Mouse (Mus musculus): ENCODE measurements around the gene Fndc3b. TPM values are rescaled to one million over a fixed set of nuclear protein-coding genes. Genes with fewer than 3 reads are reported as not detected.
A peak's percentile ranks its signal among the peaks of the same experiment; 100 is the strongest.

The Fndc3b gene
- total RNA-seq, 1 experiment from 2014 or later: 14.3 TPM

DNA sequence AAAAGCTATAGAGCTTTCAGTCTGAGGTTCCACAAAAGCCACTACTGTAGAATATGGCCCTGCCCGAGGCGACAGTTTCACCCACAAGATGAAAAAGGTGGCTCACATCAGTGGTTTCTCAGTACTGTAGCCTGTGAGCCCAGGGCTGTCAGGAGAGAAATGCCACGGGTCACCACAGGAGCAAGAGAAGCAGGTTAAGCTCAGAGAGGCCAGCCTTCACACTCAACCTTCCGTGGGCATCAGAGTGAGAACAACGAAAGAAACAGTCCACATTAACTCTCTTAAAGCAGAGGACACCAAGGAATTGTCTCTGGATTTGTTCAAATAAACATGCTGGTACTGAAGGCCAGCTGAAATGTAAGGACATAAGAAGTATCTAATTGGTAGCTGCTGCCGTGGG is 104.5 kb downstream of the Fndc3b start:
- ATAC-seq (ENCODE audit: extremely low read depth, insufficient number of reproducible peaks, low FRiP score, poor library complexity, severe bottlenecking): no peak

DNA sequence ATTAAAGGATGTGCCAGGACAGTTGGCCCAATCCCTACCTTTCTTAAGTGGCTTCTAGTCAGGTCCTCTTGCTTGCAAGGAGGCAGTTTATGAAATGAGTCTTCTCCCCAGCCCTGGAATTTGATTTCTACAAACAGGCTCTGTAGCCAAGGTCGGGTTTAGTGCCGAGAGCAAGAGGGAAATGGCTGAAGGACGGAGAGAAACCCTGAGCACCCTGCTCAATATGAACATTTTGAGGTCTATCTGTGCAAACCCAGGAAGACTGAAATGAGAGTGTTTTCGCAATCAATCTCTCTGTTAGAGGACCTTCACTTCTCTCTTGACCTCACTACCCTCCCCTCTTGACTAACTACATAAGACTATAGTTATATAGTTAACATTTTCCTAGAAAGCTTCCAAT is 105.5 kb downstream of the Fndc3b start:
- no peak for ATAC-seq (ENCODE audit: extremely low read depth, insufficient number of reproducible peaks, low FRiP score, poor library complexity, severe bottlenecking)

DNA sequence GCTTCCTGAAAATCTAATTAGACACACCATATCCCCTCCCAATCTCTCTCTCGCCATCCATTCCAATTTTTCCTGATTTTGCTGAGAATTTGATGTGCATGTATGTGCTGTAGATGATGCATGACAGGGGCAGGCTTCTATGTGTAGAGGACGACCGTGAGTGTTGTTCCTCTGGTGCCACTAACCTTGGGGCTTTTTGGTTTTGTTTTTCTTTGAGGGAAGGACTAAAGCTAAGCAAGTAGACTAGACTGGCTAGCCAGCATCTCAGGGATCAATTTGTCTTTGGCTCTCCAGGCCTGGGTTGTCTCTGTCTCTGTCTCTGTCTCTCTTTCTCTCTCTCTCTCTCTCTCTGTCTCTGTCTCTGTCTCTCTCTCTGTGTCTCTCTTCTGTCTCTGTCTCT is 106.0 kb downstream of the Fndc3b start:
- no peak for ATAC-seq (ENCODE audit: extremely low read depth, insufficient number of reproducible peaks, low FRiP score, poor library complexity, severe bottlenecking)

DNA sequence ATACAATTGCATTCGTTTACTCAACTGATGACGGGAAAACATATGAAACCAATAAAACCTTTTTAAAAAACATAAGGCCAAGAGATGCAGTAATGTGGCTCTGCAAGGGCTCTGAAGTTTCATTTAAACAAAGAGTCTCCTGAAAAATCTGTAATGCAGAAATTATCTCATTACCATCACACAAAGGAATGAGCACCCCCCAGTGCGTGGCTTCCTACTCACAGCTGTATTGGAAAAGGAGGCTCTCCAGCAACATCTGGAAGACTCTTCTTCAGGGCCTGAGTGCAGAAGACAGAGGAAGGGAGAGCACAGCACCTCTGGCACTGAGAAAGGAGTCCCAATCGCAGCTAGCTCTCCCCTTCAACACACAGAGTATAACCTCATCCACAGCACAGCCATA is 106.5 kb downstream of the Fndc3b start:
- no peak for ATAC-seq (ENCODE audit: extremely low read depth, insufficient number of reproducible peaks, low FRiP score, poor library complexity, severe bottlenecking)

DNA sequence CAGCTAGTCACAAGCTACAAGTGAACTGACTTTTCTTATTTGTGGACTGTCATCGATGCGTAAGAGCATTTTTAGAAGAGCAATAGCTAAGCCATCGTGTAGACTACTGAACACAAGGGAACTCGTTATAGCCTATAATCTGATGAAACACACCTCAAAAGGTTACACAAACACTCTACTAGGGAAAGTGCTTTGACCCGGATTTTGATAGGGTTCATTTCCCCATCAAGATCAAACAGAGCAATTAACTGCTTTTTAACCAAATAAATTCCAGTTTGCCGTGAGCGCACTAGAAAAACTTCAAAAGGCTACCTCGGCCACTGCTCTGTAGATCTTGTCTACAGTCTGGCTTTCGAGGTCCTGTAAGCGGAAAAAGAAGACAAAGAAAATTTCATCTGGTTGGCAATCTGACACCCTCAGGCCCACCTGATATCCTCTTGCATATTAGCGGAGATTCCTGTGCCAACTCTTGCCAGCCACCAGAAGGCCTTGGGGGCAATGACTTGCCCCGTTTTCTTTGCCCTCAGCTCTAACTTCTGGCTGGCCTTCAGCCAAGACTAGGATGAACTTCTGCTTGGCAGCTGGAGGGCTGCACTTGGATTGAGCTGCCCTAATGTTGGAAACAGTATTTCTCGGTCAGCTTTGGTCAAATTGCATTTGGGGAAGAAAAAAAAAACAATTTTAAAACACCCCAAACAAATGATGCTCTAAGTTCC is 107.0 kb downstream of the Fndc3b start:
- no peak for ATAC-seq (ENCODE audit: extremely low read depth, insufficient number of reproducible peaks, low FRiP score, poor library complexity, severe bottlenecking)

DNA sequence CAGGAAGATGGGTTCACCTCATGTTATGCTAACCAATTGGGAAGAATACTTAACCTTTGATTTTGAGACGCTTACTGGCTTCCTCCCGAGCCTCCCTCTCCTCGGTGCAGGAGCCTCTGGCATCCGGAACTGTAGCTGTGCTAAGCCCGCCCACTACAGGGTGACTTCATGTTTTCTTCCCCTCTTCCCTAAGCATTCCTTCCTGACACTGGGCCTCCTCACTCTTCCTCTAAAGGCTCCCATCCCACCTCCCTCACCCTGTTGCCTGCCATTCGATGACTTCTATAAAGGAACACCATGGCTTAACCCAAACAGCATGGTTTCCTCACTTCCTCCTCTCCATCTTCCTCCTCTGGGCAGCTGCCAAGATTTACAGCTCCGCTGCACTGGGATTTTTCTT is 110.5 kb downstream of the Fndc3b start:
- ATAC-seq (ENCODE audit: extremely low read depth, insufficient number of reproducible peaks, low FRiP score, poor library complexity, severe bottlenecking): no peak

DNA sequence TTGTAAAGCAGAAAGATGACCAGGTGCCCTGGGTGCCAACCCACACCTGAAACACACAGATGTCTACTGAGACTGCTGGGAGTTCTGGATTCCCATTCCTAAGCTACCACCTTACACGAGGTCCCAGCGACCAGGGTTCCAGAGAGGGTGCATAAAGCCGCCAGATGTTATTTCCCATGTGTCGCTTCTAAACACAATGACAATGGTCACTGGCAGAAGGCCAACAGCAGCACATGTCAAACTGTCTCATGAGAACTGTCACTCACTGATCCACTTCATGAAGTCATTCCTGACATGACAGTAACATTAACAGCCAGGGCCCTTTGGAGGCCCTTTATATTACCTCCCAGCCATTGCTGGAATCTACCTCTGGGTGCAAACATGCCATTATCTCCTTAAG is 110.9 kb downstream of the Fndc3b start:
- ATAC-seq (ENCODE audit: extremely low read depth, insufficient number of reproducible peaks, low FRiP score, poor library complexity, severe bottlenecking): no peak

DNA sequence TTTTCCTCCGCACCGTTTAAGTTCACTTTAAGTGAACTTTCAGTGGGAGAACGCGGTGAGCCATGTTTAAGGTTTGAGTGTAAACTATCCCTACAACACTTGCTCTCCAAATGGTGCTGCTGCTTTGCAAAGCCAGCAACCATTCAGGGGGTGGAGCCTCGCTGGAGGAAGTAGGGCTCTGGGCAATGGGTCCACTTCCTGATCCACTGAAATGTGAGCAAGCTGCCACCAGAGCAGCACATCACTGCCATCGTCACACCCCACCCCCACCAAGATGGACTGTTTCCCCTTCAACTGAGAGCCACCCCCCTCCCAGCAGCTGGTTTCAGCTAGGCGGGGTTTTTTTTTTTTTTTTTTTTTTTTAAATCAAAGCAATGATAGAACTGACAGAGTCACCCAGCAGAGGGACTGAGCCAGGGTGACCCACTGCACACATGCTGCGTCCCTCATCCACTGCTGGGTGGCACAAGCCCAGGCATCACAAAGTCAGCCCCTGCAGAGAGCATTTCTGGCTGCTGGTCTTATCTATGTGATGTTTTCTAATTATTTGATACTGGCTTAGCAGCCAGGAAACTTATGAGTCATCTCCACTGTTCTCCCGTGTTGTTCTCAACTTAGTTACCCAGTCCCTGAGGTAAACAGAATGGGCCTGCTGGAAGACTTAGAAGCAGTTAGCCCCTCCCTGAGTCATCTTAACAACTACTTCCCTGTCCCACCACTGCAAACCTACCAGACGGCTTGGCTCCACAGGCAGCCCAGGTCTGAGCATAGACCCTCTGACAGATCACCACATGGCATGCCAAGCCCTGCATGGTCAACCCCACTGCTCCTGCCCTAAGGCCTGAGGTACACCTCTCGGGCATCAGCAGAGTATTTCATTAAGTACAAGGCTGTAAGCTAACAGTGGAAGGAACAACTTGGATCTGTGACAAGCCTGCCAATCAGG is 112.4 kb downstream of the Fndc3b start:
- ATAC-seq (ENCODE audit: extremely low read depth, insufficient number of reproducible peaks, low FRiP score, poor library complexity, severe bottlenecking): peak; percentile 52; the same call in 1 of the 2 replicates

DNA sequence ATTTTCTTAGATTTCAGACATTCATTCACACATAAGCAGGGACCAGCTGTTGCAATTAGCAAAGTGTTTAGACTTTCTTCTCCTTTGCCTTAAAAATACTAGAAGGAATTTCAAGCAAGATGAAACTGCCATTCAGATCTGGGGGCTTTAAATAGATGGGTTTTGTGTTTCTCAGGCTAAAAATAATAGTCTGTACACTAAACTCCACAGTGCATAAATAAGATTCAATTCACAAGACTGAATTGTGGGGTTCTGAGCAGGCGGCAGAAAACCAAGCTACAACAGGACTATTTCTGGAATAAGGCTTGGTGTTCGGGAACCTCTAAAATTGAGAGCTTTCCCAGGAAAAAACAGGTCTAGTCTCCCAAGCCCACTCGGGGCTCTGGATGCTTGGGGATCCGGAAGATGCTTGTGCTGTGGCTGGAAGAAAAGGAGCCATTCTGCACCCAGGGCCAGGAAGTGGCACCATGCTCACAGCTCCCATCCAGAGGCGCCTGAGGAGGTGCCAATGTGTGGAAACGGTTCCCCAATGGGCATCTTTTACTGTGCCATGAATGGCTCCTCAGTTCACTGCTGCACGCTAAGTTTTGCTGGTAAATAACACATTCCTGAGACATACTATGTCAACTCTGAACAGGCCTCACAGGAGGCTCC is 117.5 kb downstream of the Fndc3b start:
- ATAC-seq (ENCODE audit: extremely low read depth, insufficient number of reproducible peaks, low FRiP score, poor library complexity, severe bottlenecking): no peak

DNA sequence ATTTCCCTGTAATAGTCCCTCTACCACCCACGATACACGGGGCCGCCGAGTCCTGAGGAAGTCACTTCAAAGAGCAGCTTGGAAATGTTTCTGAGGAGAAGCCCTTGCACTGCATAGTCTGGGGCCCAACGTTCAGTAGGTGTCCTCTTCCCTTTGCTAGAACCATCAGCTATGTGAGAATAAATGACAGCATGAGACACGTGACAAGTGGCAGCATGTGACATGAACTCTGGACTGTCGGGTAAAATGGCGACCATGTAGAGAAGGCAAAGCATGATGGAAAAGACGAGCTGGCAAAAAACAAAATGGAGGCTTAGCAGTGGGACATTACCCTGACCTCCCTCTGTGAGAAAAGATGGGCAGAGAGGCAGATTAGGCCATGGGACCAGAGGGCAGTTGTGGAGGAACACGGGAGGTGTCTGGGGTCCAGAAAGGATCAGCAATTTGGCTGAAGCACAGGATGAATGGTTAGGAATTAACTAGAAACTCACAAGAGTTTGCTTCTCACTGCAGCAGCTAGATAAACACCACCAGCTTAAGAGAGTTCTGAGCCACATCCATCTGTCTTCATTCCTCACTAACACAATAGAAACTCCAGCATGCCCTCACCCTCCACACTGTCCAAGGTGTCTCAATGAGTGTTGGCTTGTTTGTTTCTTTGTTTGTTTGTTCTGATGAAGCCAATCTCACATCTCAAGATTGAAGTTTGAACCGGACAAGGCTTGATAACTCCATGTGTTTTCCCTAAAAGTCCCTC is 118.2 kb downstream of the Fndc3b start:
- ATAC-seq (ENCODE audit: extremely low read depth, insufficient number of reproducible peaks, low FRiP score, poor library complexity, severe bottlenecking): no peak

DNA sequence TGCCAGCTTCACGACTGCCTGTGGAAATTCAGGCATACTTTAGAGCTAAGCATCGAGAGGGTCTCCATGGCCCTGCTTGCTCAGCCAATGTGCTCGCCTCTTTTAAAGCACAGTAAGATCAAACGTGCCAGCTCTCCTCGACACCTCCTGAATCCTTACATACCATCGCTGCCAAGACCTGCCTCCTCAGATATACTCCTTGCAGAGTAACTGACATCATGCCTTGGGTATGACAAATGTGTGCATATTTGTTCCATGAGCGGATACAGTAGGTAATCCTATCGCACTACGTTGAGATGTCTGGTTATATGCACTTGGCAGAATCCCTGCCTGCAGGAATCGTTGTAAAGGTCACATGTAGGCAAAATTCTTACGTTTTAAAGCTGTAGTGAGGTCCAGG is 120.3 kb downstream of the Fndc3b start:
- no peak for ATAC-seq (ENCODE audit: extremely low read depth, insufficient number of reproducible peaks, low FRiP score, poor library complexity, severe bottlenecking)

DNA sequence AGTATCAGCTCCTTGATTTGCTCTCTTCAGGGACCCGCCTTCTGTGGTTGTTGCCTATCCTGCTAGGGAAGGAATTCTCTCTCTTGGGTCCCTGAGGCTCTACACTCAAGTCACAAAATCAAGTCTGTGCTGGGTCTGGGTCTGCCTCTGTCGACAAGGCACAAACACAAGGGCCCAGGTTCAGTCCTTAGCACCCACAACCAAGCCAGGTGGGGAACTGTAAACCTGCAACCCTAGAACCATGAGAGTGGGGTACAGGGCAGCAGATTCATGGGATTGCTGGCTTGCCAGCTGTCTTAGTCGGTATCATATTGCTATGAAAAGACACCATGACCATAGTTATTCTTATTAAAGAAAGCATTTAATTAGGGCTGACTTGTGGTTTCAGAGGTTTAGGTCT is 121.8 kb downstream of the Fndc3b start:
- ATAC-seq (ENCODE audit: extremely low read depth, insufficient number of reproducible peaks, low FRiP score, poor library complexity, severe bottlenecking): no peak

DNA sequence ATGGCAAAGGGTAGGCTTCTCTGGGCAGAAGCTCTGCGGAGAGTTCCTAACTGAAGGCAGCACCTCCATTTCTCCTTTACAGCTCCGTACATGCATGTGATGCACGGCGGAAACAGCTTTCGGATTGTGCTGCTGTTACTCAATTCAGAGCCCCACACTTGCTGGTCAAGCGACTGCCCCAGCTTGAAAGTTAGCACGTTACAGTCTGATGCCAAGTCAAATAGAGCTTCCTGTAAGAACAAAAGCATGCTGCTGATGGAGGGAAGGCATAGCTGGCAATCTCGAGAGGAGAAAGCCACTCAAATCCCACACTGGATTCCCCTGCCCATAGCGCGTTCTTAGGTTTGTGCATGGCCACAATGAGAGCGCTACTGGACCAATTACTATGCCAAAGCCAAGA is 122.5 kb downstream of the Fndc3b start:
- ATAC-seq (ENCODE audit: extremely low read depth, insufficient number of reproducible peaks, low FRiP score, poor library complexity, severe bottlenecking): no peak

DNA sequence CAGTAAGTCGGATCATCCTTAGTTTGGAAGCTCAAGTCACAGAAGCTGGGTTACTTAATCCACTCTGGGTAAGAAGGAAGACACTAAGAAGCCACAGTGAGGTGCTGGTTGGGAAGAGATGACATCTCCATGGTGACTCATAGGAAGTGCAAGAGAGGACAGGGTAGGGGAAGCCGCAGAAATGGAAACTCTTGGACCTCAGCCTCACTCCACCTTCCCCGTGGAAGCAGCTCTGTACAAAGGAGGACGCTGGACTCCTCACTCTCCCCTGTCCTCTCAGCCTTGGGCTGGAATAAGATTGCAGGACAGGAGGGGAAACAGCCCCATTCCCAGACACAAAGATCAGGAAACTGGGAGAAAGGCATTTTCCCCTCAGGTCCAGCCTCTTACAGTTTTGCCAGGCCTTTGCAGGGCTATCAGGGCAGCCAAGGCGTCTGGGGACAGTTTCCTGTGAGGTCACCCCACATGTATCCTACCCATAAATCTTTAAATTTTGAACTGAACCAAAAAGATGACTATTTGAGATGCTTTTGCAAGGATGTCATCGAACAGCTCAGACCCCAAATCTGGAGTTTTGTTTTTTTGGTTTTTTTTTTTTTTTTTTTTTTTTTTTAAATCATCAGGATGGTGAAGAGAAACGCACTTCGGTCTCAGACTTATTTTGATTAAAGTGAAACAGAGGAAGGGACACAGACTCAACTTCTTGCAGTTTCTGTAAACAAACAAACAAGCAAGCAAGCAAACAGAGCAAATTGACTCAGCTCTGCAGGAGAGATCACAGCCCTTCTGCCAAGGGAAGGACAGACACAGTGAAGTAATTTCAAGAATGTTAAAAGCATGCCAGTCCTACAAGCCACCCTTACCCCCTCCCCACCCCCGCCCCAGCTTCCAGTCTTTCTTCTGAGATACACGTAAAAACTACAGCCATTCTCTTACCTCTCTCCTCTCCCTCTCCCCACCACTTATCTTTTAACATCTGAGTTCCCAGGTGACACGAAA is 126.2 kb downstream of the Fndc3b start:
- ATAC-seq (ENCODE audit: extremely low read depth, insufficient number of reproducible peaks, low FRiP score, poor library complexity, severe bottlenecking): peak; percentile 68

DNA sequence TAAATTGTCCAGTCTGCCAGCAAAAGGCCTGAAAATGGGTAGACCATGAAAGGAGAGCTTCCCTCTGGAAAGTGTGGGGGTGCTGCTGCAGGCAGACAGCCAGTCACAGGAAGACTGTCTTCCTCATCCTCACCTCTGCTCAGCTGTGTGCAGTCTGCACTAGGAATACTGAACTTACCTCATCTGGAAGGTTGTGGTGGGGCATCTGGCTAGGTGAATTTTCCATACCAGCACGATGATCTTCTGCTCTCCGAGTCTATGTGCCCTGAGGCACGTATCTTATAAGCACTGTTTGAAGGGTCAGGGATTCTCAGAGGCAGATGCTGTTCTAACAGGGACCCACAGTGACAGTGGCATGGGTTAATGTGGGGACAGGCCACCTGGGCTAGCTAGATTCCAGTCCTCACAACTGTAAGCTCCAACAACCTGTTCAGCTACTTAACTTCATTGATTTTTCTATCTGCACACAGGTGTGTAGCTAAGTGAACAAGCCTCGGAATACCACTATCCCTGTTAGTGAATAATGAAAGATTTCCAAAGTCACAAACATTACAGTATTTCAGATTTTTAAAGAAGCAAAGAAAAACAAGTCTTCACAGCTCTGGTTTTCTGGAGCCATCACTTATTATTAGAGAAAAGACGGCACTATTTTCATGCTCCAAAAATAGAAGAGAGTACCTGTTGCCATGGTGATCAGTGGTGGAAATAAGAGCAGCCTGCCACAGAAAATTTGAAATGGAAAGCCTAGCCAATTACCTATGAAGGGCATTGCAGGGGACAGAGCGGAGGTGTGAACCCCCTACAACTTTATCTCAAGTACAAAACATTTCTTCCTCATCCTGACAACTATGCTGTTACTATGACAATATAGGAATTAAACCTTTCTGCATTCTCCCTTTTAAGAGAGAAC is 128.9 kb downstream of the Fndc3b start:
- no peak for ATAC-seq (ENCODE audit: extremely low read depth, insufficient number of reproducible peaks, low FRiP score, poor library complexity, severe bottlenecking)

DNA sequence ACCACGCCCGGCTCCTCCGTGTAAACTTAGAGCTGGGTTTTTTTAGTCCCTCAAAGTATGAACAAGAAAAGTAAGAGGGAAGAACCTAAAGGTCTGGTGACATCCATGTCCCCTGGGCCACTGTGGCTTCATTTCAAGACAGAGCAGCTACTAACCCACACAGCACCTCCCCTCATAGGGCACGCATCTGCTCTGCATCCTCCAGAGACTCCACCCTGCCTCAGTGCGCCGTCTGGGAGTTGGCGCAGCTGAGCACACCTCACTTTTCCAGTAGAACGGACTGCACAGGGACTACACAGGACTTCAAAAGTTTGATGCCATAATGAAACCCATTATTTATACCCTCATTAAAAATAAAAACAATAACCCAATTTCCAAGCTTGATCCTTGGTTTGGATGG is 130.2 kb downstream of the Fndc3b start:
- no peak for ATAC-seq (ENCODE audit: extremely low read depth, insufficient number of reproducible peaks, low FRiP score, poor library complexity, severe bottlenecking)

All from neutrophil, adult 5-6 weeks (primary cell).